Mouse (Mus musculus) hindbrain, postnatal 0 days (tissue): ENCODE measurements around the gene Gm9767. TPM values are rescaled to one million over a fixed set of nuclear protein-coding genes. Genes with fewer than 3 reads are reported as not detected.
A peak's percentile ranks its signal among the peaks of the same experiment; 100 is the strongest.

ENCODE experiments used
- ATAC-seq: fragments of 200-750 bp; cut with Nextera tagmentation; 2 replicates; pipeline ENCODE4 v1.8.0; 2017; ENCODE audit warnings: mild to moderate bottlenecking, moderate TSS enrichment, moderate library complexity
- DNase-seq: peaks from one replicate; pipeline ENCODE4 v3.0.0-alpha.2; 2015; ENCODE audit warnings: low spot score
- H3K27ac ChIP-seq: fragments of 300-500 bp; sonication (generic); 2 replicates; pipeline ENCODE4 v1.5.1; 2014; ENCODE audit warnings: mild to moderate bottlenecking
- H3K27me3 ChIP-seq: fragments of 300-500 bp; sonication (generic); 2 replicates; pipeline ENCODE4 v1.6.1; 2014; ENCODE audit warnings: low read length, mixed read lengths; ENCODE audit not compliant: insufficient read depth
- H3K36me3 ChIP-seq: fragments of 300-500 bp; sonication (generic); 2 replicates; pipeline ENCODE4 v1.6.1; 2014; ENCODE audit warnings: low read length, mixed read lengths; ENCODE audit not compliant: insufficient read depth
- H3K4me1 ChIP-seq: fragments of 300-500 bp; sonication (generic); 2 replicates; pipeline ENCODE4 v1.6.1; 2014; ENCODE audit warnings: antibody characterized with exemption, low read length, mixed read lengths; ENCODE audit not compliant: insufficient read depth
- H3K4me2 ChIP-seq: fragments of 300-500 bp; sonication (generic); 2 replicates; pipeline ENCODE4 v1.6.1; 2014; ENCODE audit warnings: low read depth, mild to moderate bottlenecking, low read length, moderate library complexity, mixed read lengths
- H3K4me3 ChIP-seq: fragments of 300-500 bp; sonication (generic); 2 replicates; pipeline ENCODE4 v1.5.1; 2014; ENCODE audit warnings: low read length
- H3K9ac ChIP-seq: fragments of 300-500 bp; sonication (generic); replicated peaks from 2 replicates; pipeline ENCODE4 v1.6.1; 2014; ENCODE audit warnings: mild to moderate bottlenecking, low read length, moderate library complexity, mixed read lengths
- H3K9me3 ChIP-seq: fragments of 300-500 bp; sonication (generic); 2 replicates; pipeline ENCODE4 v1.6.1; 2016; ENCODE audit warnings: low read length, mixed read lengths
- CTCF ChIP-seq: IDR thresholded peaks from 2 replicates; pipeline ENCODE4 v1.5.1; 2016; ENCODE audit warnings: antibody characterized with exemption, control low read depth, low read depth
- WGBS: fragments of 180-500 bp; shearing (Covaris S2); extraction: QIAGEN DNeasy Blood & Tissue Kit; methylation state at CpG from one replicate; pipeline ENCODE4 v1.1.7; 2014; 5-methylcytosine and 5-hydroxymethylcytosine counted together
- polyA plus RNA-seq: library from polyadenylated mRNA; unstranded; fragments of >200 nt; fragmentation: Nextera tagmentation; extraction: Ambion mirVana; gene quantifications from 2 replicates; pipeline ENCODE4 v1.2.1, GENCODE M21; 2015
- total RNA-seq: library from RNA; depleted of rRNA; stranded (reverse); fragments of >200 nt; gene quantifications from 2 replicates; pipeline ENCODE4 v1.2.3, GENCODE M21; 2014

Gm9767 gene
- total and polyA plus RNA-seq, 2 experiments from 2014 or later: 0.26 to 1.7 TPM

DNA sequence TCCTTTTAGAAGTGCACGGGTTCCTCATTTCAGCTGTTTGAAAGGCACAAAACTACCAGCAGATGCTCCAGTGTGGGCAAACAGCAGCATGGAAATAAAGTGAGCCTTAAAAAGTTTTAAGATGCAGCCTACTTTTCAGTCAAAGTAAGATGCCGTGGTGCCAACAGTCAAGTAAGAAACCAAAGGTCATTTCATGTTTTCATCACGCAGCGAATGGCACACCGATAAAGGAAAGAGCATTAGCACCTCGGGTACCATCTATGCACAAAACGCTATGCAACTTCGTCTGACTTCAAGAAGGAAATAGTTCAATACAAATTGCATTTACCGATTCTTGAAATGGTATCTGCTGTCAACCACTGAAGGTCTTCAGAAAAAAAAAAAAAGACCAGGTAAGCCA lies 1.1 kb upstream of the Gm9767 start:
- no peaks in the 10 kb centered on the region for H3K27me3 ChIP-seq
- no peaks in the 10 kb centered on the region for H3K4me1 ChIP-seq
- no peak for TF ChIP-seq CTCF
- peak overlapping the region; percentile 81 for H3K4me3 ChIP-seq
- H3K4me2 ChIP-seq: peak overlapping the region; percentile 89
- H3K27ac ChIP-seq: no peak overlapping the region
- DNase-seq: peak; percentile 11
- no peaks in the 10 kb centered on the region for H3K9me3 ChIP-seq
- H3K36me3 ChIP-seq: no peaks in the 10 kb centered on the region
- H3K9ac ChIP-seq: no peak overlapping the region
- ATAC-seq: no peak
- 69% methylated on average over 9 of the region's 9 CpGs for WGBS

DNA sequence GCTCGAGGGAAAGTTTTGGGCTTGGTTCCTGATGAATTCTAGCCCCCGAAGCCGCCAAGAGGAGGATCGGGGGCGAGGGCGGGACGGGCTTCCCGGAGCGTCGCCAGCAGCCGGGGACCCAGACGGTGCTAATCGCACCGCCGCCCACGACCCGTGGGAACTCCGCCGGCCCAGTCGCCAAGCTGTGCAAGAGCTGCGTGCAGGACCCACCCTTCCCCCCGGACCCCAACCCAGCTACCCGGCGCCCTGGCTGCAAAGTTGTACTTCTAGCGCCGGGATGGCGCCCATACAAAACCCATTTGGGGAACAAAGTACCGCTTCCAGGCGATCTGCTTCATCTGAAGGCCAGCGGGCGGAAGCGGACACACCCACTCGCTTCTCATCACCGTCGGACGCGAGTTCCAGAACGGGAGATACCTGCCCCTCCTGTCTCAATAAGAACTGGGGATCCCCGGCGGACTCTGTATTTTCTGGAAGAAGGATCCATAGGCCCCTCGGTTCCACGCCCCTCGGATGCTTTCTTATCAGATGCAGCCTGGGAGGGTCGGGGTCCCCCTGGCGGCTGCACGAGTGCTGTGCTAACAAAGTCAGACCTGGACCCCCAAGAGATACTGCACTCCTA lies 577 bp downstream of the Gm9767 start, which contains the start of gene Tmem200a:
TSS of gene Tmem200a (minus strand) at position 532 of the 622 bp plus-strand sequence.
- DNase-seq: peak; percentile 93
- Histone ChIP-seq H3K4me2 (peak within 1 kb of the TSS; percentile 89), H3K27ac (peak within 1 kb of the TSS; percentile 68), H3K9ac (peak within 1 kb of the TSS; percentile 73), H3K4me1 (no peaks in the 10 kb centered on the region), H3K4me3 (peak within 1 kb of the TSS; percentile 81), H3K36me3 (no peaks in the 10 kb centered on the region), H3K9me3 (no peaks in the 10 kb centered on the region), H3K27me3 (no peaks in the 10 kb centered on the region)
- peak; percentile 92 for ATAC-seq
- under 1% methylated on average over 46 of the region's 46 CpGs for WGBS
- peak; percentile 89 for TF ChIP-seq CTCF

- DNase-seq (no peak), ATAC-seq (no peak)
- WGBS: 68% methylated on average over 3 of the region's 3 CpGs
- H3K36me3 ChIP-seq: no peaks in the 10 kb centered on the region
- no peaks in the 10 kb centered on the region for H3K4me1 ChIP-seq
- no peak for TF ChIP-seq CTCF
- H3K4me3 ChIP-seq: no peak overlapping the region
- H3K27me3 ChIP-seq: no peaks in the 10 kb centered on the region
- H3K9me3 ChIP-seq: no peaks in the 10 kb centered on the region
- H3K27ac ChIP-seq: no peak overlapping the region
- no peak overlapping the region for H3K9ac ChIP-seq
- no peak overlapping the region for H3K4me2 ChIP-seq
Measured at GRCm38 (mm10) chr10:26079678-26080077, 1.6 kb downstream of the Gm9767 start.

DNA sequence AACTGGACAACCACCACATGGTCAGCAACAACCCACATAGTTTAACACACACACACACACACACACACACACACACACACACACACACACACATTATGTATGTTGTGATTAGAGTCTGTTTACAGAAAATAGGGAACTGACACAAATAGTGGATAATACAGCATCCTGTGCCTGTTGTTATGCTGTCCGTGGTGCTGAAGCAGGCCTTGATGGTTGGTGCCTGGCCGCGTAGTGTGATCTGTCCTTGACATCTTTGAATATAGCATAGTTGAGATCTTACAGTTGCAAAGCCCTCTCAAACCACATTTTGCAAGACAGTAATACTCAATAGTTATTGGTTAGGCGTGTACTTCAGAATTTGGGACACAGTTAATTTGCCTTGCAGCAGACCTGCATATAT lies 4.0 kb downstream of the Gm9767 start:
- no peak for ATAC-seq

DNA sequence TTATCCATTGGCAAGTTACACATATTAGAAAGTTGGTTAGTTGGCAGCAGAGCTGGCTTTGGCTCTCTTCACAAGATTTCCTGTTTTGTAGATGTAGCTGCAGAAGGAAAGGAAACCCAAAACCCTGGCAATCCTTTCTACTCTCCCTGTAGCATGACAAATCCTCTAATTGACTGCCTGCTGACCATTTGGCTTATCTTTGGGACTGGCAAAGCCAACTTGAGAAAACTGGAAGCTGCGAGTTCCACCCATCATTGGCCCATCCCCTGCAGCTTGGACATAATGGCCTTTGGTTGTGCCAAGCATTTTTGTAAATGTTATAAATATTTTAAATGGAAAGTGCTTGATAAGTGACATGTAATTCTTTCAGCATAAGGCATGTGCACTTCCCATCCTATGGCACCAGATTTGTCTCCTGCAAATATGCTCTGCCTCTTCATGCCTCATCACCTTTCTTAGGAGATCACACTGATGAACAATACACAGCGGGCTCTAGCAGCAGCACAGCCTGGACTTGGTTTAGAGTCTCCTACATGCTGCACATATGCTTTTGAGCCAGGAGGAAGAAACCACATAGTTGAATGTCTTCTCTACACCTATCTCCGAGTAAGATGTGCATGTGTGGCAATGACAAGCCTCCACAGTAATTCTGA lies 25.4 kb downstream of the Gm9767 start:
- Histone ChIP-seq H3K9ac (no peak overlapping the region), H3K27me3 (no peaks in the 10 kb centered on the region), H3K4me3 (no peak overlapping the region), H3K4me2 (no peak overlapping the region), H3K4me1 (no peaks in the 10 kb centered on the region), H3K9me3 (no peaks in the 10 kb centered on the region), H3K36me3 (no peaks in the 10 kb centered on the region), H3K27ac (no peak overlapping the region)
- no peak for TF ChIP-seq CTCF
- WGBS: 54% methylated on average over 3 of the region's 3 CpGs
- peak; percentile 70 for ATAC-seq
- DNase-seq: peak; percentile 73

More for the DNA sequence above, 4.0 kb downstream of the Gm9767 start:
- Histone ChIP-seq H3K4me1 (no peaks in the 10 kb centered on the region), H3K4me3 (no peak overlapping the region), H3K9ac (no peak overlapping the region), H3K27me3 (no peaks in the 10 kb centered on the region), H3K36me3 (no peaks in the 10 kb centered on the region), H3K27ac (no peak overlapping the region), H3K9me3 (no peaks in the 10 kb centered on the region), H3K4me2 (no peak overlapping the region)
- no peak for TF ChIP-seq CTCF
- no peak for DNase-seq
- 68% methylated on average over 4 of the region's 4 CpGs for WGBS

DNA sequence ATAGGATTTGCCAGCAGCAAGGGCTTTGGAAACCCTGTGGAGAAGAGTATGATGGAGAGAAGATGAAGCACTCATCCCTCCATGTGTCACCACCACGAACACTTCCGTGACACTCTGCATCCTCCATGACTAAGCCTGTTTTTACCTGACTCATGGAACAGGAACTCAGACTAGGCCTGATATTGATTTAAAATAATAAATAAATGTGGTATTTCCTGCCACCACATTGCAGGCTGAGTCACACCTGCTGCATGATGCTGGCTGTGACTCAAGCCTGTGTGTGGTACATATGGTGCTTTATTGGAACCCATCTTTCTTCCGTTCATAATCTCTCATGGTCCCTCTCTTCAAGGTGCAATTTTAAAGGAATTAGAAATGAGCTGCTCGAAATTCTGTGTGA lies 36.4 kb downstream of the Gm9767 start:
- Histone ChIP-seq H3K9me3 (no peaks in the 10 kb centered on the region), H3K4me3 (no peak overlapping the region), H3K4me1 (no peaks in the 10 kb centered on the region), H3K27me3 (no peaks in the 10 kb centered on the region), H3K4me2 (no peak overlapping the region), H3K9ac (no peak overlapping the region), H3K36me3 (no peaks in the 10 kb centered on the region), H3K27ac (no peak overlapping the region)
- 66% methylated on average over 4 of the region's 4 CpGs for WGBS
- ATAC-seq (0 out of 2 replicates have a peak, but pooled peaks have one; percentile 43), DNase-seq (peak; percentile 8)
- TF ChIP-seq CTCF: no peak
